Mouse (Mus musculus) regulatory T cell (primary cell): ENCODE measurements around the gene Ezr.

Source experiments
- in situ Hi-C: fragments of 300-600 bp; cut with MboI, MseI; formaldehyde crosslinking; loops from one replicate; pipeline ENCODE4 v1.15.1; 2025; ENCODE audit warnings: high pct_unique_total_duplicates

Ezr gene

DNA sequence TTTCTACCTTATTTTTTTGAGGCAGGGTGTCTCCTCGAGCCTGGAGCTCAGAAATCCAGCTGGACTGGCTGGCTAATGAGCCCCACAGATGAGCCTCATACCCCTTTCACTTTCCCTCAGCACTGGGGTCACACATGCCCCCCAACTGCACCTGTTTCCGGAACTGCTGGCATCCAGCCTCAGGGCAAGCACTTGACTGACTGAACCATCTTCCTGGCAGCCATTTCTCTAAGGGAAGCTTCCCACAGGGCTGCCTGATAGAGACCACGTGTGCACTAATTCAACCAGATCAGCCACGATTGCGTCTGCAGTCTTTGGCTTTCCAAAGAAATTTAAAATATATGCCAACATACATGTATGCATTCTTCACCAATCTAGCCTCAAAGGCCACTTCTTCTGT is 37.1 kb downstream of the Ezr start:
- in situ Hi-C loops: loop anchor here (25.0 kb wide), 1 partner anchor 1217 kb away; no protein-coding TSS in a partner anchor

DNA sequence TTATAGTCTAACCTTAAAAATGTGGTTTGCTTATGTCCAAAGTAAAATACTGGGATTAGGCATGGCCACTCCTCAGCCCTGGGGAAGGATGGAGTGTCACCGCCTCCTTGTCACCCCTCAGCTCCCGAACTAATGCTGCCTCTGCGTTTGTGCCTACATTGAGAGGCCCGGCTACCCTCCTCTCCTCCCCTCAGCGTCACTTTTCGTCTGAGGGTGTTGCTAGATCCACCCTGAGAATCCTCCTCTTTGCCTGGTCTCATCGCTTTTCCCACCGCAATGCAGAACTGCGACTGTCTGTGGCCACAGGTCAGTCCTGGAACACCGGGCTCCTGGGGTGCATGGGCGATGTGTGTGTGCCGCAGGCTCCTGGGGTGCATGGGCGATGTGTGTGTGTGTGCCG is 37.7 kb downstream of the Ezr start:
- in situ Hi-C loops: loop anchor here (25.0 kb wide), 1 partner anchor 1217 kb away; no protein-coding TSS in a partner anchor

DNA sequence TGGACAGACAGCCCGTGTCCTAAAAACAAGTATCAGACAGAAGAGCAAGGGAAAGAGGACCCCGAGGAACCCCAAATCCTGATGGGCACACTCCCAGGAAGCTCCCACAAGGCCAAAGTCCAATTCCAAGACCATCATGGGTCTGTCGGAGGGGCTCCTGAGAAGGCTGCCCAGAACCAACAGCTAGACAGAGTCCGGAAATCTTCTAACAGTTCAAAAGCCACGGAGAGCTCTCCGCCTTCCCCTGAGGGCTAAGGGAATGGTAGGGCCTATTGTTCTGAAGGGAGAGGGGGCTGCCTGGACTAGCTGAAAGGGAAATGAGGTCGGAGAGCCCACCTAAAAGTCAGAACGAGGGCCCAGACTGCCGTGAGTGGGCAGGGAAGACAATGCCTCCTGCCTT is 38.2 kb downstream of the Ezr start:
- in situ Hi-C loops: loop anchor here (25.0 kb wide), 1 partner anchor 1218 kb away; no protein-coding TSS in a partner anchor

DNA sequence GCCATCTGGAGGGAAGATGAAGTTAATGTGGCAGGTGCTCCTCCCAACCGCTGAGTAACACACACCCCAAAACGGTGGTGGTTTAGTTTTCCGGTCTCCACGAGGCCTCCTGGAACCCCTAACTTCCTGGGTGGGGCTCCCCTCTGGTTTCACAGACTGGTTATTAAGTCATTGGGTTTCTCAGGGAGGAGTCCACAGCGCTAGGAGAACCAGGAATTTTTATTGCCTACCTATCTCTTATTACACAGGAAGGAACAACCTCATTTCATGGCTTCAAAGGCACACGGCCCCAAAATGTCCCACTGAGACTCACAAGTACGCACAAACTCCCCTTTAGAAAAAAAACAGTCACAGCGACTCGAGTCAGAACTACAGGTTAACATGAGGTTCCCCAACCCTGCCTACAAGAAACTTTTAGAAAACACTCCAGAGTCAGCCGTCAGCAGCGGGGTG is 38.8 kb downstream of the Ezr start:
- in situ Hi-C loops: loop anchor here (25.0 kb wide), 1 partner anchor 1218 kb away; no protein-coding TSS in a partner anchor

DNA sequence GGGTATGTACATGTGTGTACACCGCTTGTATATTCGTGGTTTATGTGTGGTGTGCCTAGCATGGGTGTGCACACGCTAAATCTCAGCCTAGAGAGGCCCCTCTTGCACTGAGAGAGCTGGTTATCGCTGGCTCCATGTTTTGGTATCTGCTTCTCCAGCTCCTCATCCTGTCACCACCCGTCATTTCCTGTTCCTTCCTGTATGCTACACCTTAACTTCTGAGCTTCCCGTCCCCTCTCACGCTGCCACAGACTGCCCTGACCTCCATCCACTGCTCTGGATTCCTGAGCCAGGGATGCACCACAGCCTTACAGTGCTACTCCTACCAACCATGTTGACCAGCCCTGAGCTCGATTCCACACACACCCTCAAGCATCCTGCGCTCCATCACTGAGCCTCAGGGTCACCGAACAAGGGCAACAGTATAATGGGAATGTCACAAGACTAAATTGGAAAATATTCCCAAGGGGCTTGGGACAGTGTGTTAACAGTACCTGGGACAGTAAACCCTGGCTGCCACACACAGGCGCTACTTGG is 39.5 kb downstream of the Ezr start:
- in situ Hi-C loops: loop anchor here (25.0 kb wide), 1 partner anchor 1219 kb away; no protein-coding TSS in a partner anchor

DNA sequence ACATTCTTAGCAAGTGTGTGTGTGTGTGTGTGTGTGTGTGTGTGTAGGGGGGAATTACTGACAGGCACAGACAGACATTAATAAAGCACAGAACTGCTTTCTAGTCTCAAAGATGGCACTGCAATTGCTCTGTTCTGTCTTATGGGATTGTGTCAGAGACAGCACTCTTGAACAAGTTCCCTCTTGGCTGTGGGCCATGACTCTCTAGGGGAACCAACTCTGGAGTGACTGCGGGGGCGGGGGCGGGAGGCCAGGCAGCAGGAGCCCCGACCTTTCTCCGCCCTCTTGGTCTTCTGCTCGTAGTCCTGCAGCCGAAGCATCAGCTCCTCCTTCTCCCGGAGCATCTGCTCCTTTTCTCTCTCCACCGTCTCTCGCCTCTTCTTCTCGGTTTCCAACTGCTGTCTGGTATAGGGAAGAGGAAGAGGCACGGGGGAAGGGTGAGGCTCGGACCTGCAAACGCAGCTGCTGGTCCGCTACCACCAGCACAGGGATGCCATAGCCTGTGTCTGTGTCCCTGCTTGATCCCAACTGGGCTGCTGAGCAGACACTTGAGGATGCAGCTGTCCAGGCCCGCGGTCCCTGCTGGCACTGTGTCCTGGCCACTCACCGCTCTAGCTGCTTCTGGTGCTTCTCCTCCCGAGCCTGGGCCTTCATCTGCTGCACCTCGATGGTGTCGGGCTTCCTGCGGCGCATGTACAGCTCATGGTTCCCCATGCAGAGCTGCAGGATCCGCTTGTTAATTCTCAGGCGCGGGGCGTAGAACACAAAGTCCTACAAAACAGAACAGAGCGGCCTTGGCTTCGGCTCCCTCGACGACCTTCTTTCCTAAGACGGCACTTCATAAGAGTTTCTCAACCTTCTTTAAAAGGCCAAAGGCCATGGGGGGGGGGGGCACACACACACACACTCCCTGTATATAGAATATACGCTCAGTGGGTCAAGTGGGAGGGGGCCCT is 40.2 kb downstream of the Ezr start:
- in situ Hi-C loops: loop anchor here (25.0 kb wide), 1 partner anchor 1220 kb away; no protein-coding TSS in a partner anchor

DNA sequence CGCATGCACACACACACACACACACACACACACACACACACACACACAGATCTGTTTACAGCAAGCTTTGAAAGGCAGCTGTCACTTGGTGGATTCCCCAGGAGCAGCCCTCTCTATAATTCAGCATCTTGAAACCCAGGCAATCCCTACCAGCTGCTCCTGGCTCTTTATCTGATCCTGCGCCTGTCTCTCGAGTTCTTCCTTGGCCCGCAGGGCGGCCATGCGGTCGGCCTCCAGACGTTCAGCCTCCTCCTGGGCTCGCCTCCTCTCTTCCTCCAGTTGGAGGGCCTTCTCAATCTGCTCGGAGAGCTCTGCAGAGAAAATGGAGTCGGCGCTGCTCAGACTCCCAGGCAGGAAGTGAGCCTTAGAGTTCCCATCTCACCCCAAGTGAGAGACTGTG is 41.3 kb downstream of the Ezr start:
- in situ Hi-C loops: loop anchor here (25.0 kb wide), 1 partner anchor 1221 kb away; no protein-coding TSS in a partner anchor

DNA sequence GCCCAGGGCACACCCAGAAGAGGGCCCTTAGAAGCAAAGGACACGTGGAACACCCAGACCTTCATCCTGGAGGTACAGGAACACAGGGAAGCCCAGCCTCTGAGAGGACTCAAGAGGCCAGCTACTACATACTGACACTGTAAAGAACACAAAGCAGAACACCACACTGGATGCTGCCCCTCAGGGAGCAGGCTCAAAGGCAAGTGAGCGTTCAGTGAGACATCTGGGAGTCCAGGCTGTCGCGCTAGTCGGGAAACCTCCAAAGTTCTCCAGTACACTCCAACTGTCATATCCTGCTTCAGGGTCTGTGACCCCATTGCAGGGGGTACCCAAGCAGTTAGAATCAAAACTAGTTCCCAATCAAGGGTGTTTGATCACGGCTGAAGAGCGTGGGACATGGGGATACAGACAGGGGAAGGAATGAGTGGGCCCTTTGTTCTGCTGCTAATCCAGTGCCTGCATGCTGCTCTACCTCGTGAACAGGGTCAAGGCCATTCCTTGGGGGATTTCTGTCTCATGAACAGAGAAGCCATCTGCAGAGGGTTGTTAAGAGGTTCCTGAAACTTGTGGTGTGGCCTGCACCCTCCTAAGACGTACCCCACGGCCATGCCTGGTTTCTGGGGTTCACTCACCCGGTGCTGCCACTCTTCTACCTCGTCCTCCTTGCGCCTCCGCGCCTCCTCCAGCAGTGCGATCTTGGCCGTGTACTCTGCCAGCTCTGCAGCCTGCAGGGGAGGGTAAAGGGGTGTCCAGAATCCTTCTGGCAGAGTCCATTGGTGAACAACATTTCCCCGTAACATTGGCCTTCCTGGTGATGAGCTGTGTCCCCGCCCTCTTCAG is 42.0 kb downstream of the Ezr start:
- in situ Hi-C loops: loop anchor here (25.0 kb wide), 1 partner anchor 1222 kb away; no protein-coding TSS in a partner anchor

DNA sequence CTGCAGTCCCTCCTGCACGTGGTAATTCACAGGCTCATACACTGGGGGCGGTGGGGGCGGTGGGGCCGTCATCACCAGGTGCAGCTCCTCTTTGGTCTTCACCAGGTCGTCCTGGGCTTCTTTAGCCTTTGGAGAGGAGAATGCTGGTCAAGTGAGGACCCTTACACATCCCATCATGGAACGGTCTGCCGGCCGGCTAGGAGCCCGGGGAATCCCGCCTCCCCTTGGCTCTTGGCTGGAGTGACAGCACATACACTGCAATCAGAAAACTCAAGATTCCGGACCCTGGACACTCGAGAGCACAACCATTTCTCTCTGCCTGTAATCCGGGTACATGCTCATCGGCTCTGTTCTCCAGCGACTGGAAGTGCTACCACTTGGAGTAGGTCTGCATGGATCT is 42.8 kb downstream of the Ezr start:
- in situ Hi-C loops: loop anchor here (25.0 kb wide), 1 partner anchor 1223 kb away; no protein-coding TSS in a partner anchor

DNA sequence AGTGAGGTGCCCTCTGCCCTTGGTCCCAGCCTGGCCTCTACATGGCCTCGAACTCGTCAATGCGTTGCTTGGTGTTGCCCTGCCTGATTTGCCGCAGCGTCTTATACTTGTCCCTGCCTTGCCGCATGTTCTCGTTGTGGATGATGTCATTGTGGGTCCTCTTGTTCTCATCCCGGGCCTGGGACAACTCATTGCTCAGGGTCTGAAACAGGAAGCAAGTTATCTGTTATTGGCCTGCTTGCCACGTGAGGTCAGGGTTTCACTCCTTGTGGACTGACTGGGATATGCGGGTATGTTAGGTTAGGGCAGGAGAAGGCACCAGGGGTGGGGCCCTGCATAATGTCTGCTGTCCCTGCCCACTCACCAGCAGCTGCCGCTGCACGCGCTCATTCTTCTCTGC is 43.3 kb downstream of the Ezr start:
- in situ Hi-C loops: loop anchor here (25.0 kb wide), 1 partner anchor 1223 kb away; no protein-coding TSS in a partner anchor

DNA sequence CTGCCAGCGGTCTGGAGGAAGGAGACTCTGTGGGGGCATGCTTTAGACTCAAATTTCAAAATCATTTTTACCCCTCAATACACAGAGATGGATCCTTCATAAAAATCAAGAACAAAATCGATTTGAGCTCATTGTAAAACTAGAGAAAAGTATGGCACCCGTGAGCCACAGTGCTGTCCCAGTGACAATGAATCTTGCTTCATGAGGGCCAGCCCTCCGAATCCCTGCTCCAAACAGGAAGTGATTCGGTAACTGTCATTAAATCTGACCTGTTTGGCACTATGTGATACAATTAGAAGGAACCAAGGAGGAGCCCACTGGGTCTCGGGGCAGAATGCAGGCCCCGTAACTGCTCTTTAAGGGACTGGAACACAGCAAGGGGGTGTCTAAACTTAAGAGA is 43.7 kb downstream of the Ezr start:
- in situ Hi-C loops: loop anchor here (25.0 kb wide), 1 partner anchor 1223 kb away; no protein-coding TSS in a partner anchor

DNA sequence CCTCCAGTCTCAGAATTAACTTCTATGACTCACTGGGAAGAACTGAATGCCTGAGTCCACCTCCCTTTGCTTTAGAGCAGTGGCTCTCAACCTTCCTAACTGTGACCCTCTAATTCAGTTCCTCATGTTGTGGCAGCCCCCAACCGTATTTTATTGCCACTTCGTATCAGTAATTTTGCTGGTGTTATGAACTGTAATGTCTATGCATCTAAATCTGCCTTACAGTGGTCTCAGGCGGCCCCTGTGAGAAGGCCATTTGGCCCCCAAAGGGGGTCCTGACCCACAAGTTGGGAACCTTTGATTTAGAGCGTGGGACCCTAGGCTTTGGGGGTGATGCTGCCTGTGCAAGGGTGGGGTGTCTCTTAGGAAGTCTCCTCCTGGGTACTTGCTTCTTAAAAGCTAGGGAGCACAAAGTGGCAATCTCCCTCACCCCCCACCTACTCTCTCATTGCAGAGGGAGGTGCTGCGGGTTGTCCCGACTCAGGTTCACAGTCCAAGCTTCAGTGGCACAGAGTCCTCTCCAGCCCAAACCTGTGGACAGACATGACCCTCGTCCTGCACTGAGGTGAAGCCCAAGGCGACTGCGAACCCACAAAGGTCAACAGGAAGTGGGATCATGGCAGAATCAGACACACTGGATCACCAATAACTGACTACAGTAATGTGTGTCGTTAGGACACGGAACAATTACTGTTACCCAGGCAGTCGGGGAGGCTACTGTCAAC is 45.1 kb downstream of the Ezr start:
- in situ Hi-C loops: loop anchor here (25.0 kb wide), 1 partner anchor 1225 kb away; no protein-coding TSS in a partner anchor

DNA sequence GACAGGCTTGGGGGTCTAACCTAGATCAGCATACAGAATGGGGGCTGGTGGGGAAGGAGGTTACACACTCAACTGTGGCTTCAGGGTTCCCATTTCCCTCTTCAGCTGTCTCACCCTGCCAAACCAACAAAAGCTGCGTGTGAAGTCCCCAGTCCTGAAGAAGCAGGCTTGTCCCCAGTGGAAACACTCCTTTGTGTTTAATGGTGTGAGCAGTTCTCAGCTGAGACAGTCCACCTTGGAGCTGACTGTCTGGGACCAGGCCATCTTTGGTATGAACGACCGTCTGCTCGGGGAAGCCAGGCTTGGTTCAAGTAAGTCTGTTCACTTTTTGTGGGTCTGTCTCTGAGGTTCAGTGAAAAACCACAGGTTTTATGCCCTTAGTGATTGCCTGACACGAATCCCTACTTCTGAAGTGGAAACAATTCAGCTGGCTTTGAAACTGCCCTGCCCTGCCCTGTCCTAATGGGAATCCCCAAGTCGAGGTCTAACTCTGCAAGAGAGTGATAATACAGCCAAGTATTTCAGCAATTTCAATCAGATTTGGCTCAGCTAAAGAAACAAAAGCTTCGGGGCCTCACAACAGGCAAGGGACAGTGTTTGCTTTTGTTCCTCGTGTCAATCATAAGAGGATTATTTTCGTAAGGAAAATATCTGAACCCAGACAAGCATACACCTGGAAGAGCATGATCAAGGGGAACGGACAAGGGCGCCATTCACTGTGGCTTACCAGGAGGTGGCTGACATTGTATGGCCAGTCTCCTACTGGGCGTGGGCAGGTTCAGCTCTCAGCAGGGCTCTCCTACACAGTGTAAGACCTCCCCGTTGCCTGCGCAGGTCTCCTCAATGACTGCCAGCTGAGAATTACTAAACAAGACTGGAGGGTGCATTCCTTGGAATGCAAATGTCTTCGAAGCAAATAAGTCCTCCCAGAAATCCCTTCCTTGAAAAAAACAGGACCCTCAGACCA is 46.0 kb downstream of the Ezr start:
- in situ Hi-C loops: loop anchor here (25.0 kb wide), 1 partner anchor 1226 kb away; no protein-coding TSS in a partner anchor

DNA sequence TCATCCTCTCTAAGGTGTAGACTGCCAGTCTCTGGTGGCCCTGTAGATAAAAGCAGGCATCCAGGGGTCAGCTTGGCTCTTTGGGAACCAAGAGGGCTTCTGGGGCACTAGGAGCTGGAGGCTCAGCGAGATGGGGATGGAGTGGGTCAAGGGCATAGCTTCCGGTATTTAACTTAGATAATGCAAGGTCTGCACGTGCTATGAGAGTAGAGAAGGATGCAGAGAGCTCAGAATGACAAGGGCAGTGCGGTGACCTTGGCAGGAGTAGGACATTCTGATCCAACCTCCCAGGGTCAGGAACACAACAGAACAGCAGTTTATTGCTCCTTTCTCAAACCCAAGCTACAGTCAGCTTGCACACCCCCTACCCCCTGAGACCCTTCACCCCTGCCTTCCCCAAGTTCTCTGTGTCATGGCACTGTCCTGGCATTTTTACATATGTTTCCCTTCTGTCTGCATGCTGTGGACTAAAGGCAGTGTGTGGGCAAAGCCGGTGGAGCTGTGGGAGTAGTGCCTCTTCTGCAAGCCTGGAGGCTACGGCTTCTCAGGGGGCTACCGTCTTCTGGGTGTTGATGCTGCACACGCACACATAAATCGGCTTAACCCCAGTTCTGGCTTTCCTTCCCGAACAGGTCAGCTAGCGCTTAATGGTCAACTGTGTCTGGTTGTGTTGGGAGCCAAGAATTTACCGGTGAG is 47.7 kb downstream of the Ezr start:
- in situ Hi-C loops: loop anchor here (25.0 kb wide), 1 partner anchor 1227 kb away; no protein-coding TSS in a partner anchor

DNA sequence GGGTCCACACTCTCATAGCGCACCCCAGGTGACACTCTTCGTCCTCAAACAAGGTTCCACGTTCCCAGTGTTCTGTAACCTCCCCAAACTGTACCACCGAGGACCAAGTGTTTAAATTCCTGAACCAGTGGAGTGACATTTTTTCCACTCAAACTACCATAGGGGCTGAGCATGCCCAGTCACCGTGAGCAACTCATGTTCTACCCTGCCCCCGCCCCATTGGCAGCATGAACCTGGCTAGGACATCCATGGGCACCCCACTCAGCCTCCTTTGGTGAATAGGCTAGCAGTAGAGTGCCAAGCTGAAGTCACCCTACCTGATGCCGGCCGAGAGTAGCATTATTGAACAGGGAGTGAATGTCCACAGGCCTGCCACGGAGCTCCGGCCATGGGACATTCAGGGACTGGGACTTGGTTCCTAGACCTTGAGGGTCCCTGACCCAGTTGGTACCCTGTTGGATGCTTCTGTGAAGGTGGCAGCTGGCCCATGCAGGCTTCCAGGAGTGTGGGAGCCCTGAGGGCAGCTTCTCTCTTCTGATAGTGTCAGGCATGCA is 49.2 kb downstream of the Ezr start:
- in situ Hi-C loops: loop anchor here (25.0 kb wide), 1 partner anchor 1229 kb away; no protein-coding TSS in a partner anchor

DNA sequence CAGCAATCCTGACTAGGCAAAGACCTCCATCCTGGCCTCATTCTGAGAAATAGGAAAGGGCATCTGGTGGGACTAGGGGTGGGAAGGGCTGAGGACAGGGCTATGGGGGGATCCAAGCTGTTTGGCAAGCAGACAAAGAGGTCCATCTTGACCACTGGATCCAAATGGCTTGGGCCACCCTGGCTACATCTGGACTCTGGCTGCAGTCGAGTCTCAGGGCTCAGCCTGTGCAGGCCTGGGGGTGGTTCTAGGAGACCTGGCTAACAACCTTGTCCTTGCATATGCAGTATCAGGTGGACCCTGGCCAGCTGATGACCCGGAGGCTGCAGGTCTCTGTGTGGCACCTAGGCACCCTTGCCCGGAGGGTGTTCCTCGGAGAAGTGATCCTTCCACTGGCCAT is 49.9 kb downstream of the Ezr start:
- in situ Hi-C loops: loop anchor here (25.0 kb wide), 1 partner anchor 1230 kb away; no protein-coding TSS in a partner anchor

DNA sequence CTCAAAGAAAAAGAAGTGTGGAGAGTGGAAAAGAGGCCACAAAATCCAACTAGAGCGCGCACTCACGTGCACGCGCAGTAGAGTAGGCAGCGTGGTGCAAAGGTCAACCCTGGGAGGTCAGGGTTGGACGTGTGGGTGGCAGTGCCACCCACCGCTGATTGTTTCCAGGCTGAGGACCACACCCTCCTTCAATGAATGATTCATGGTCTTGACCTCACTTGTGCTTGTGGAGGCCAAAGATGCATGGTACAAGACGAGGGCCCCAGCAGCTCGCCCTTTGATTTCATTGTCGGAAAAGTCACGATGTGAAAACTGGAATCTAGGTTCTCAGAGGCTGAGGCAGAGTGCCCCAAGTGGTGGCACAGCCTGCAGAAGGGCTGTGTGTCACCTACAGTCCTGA is 51.0 kb downstream of the Ezr start:
- in situ Hi-C loops: loop anchor here (25.0 kb wide), 1 partner anchor 1231 kb away; no protein-coding TSS in a partner anchor

DNA sequence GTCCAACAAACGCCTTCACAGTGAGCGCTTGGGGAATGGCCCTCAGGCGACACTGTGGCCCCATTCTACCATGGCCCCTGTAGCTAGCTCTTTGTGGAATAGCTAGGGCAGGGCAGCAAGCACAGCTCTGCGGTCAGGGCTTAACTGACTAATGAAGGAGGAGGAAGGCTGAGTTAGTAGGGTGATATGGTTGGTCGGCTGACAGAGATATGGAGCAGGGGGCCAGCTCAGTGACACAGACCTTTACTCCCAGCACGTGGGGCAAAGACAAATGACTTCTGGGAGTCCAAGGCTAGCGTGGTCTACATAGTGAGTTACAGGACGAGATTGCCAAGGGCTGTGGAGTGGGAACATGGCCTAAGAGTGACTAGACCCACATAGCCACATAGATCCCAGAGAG is 51.5 kb downstream of the Ezr start:
- in situ Hi-C loops: loop anchor here (25.0 kb wide), 1 partner anchor 1231 kb away; no protein-coding TSS in a partner anchor
